Mouse (Mus musculus) skeletal muscle tissue, adult 2 months (tissue): ENCODE data around the gene Slk.
A peak's percentile ranks its signal among the peaks of the same experiment; 100 is the strongest.

Experiments used
- DNase-seq: peaks from one replicate; pipeline ENCODE4 v3.0.0-alpha.2; 2012; ENCODE audit warnings: low read depth, low spot score

Slk gene

DNA sequence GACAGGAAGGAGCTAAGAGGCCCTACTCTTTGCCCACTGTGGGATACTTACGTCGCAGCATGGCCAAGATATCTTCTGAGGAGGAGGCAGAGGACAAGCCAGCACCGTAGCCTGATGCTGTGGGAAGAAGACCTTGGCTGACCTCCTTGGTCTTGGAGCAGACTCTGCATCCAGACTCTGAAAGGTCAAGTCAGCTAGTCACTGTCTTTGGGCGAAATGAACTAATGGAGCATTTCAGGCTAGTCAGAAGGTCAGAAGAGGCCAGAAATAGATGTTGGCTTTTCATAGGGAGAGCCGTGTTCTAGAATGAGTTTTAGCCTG lies 71.6 kb downstream of the Slk start:
- peak; percentile 47 for DNase-seq

DNA sequence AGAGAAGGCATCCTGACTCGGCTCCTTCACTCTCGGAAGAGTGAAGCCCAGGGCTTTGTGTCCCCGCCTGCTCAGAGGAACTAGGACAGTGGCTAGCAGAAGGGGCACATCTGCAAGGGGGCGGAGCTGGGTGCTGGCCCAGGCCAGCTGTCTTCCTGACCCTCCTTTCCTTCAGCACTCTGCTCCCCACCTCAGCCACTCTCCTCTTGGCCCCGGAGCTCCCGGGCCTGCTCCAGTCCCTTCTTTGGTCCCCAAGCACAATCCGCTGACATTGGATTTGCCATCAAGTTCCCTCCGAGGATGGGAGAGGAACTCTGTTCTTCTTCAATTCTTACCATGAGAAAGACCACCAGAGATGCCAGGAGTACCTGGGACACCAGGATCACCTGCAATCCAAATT lies 72.8 kb downstream of the Slk start:
- no peak for DNase-seq

DNA sequence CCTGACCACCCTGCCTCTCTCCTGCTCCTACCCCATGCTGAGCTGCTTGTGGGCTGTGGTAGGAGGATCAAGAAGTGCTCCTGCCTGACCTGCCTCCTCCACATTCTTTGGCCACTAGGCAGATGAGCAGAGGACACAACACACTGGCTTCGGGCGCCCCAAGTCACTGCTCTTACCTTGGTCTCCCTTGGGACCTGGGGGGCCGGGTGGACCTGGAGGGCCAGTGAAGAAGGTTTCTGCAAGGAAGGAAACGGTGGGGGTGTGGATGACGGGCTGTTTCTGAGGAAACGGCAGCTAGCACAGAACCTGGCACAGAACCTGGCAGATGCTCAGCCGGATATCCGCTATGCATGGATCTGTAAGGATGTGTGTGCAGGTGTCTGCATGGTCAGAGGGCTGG lies 73.7 kb downstream of the Slk start:
- DNase-seq: no peak

- DNase-seq: no peak
Measured at GRCm38 (mm10) chr19:47654896-47655295, 75.4 kb downstream of the Slk start.

DNA sequence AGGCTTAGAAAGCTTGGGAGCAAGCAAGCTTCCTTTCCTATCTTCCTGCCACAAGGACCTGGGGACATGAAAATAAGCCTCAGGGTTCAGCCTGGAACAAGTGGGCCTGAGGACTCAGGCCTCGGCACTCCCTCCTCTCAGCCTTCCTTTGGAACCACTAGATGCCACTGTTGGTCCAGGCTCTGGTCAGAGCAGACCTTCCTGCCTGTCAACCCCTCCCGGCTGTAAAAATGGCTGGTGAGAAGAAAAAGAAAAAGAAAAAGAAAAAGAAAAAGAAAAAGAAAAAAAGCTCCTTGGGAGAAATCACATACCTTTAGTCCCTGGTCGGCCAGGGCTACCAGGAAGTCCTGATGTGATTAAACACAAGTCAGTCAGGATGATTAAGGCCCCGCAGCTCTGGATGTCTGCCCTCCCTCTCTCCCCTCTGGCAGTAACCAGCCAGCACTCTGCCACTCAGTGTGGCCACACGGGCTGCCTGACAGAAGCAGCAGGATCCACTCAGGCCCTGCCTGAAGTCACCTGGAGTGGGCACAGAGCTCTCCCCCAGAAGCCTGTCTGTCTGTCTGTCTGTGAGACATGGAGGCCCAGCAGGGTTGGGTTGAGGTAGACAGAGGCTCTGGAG lies 79.5 kb downstream of the Slk start:
- peak; percentile 64 for DNase-seq

- no peak for DNase-seq
Measured at GRCm38 (mm10) chr19:47659765-47660408, 80.4 kb downstream of the Slk start.

- no peak for DNase-seq
Measured at GRCm38 (mm10) chr19:47667601-47668000, 88.1 kb downstream of the Slk start.

GRCm38 (mm10) chr19:47668399-47668798 lies 88.9 kb downstream of the Slk start:
- no peak for DNase-seq

DNA sequence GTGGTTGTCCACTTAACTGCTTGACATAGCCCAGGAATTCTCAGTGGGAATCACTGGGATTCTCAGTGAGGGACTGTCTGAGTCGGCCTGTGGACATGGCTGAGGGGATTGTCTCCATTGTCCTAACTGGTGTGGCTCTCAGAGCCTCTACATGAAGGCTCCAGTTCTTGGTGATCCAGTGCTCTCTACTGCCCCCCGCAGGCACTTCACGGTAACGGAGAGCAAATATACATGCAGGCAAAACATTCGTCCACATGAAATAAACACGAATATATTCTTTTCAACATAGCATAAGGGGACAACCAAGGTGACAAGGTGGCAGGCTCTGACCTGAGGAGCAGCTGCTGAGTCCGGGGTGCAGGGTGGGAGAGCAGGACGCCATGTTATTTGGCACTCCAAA lies 94.9 kb downstream of the Slk start:
- DNase-seq: no peak

DNA sequence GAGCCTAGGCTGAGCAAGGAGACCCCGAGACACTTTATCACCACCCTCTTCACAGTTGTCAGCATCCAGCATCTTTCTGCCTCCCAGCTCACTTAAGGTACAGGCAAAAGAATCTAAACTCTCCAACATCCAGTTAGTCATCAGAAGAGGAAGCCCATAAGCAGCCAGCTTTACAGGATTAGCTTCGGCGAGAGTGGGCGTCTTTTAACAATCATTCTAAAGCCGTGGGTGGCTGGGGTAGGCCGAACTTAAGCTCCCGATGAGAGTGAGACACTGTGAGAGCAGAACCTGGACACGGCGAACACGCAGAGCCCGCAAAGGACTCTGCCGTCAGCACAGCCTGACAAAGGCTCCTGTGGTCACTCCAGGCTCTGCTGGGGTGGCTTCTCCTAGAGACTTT lies 99.2 kb downstream of the Slk start:
- DNase-seq: no peak

DNA sequence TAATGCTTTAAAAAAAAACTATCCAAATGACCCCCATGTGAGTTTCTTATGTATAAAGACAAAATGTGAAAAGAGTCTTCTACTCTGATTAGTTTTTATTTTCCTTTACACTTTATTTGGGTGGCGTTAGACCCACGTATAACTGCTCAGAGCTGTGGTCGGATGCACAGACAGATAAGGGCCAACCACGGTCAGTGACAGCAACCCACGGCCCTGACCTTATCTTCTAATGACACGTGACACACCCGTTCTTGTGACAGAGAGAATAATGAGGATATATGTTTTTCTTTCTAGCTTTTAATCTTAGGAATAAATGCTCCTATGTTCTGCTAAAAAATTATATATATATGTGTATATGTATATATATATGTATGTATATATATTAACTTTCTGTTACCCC lies 110.1 kb downstream of the Slk start:
- no peak for DNase-seq

GRCm38 (mm10) chr19:47691994-47692393 lies 112.5 kb downstream of the Slk start, which contains the start of gene Col17a1:
Col17a1 (minus strand) TSS chr19:47692094.
- DNase-seq: no peak
